Mouse (Mus musculus): Measurements from ENCODE around the gene Fan1.

Gene Fan1
- long read RNA-seq, experiment 1, partial matches to known transcripts, result 0 of 1 reads
- long read RNA-seq, experiment 1, other reads (novel, unspliced or antisense), result 1 of 1 reads
- long read RNA-seq, experiment 2, partial matches to known transcripts, result 0 of 1 reads
- long read RNA-seq, experiment 2, other reads (novel, unspliced or antisense), result 0 of 1 reads

DNA sequence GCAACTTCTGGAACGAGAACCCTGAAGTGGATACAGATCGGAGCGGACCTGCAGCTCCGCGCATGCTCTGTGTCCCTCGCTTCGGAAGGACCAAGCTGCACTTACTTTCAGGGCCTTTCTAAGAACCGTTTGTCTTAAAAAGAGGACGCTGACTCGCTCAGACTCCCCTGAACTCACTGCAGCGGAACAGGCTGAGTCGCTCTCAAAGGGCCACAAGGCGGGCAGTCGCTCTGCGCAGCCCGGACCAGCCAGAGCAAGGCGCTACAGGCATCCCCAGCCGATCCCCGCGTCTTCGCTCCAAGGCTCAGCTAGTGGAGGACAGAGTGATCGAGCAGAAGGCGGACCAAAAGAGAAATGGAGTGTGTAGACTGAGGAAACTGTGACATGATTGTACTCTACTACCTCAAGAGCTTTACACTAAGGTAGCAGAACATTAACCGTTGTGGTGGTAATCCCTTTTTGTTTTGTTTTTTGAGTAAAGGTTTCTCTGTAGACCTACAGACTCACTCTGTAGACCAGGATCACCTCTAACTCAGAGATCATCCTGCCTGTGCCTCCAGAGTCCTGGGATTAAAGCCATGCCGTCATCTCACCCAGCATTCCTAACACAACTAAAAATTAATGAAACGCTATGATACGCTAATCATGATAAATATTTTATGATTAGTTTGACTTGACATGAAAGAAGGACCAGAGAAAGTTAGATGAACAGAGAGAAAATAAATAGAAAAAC lies at the start of gene Fan1:
Fan1 (minus strand) TSS at position 266 of the 733 bp plus-strand sequence.
- intact Hi-C loops (cut with DNase I), result no loop called here

GRCm38 (mm10) chr7:64403989-64404388 lies 30.1 kb upstream of the Fan1 start:
- intact Hi-C loops (cut with DNase I), result no loop called here

- intact Hi-C loops (cut with DNase I), result no loop called here
Observed at GRCm38 (mm10) chr7:64402452-64402851, 28.6 kb upstream of the Fan1 start.

DNA sequence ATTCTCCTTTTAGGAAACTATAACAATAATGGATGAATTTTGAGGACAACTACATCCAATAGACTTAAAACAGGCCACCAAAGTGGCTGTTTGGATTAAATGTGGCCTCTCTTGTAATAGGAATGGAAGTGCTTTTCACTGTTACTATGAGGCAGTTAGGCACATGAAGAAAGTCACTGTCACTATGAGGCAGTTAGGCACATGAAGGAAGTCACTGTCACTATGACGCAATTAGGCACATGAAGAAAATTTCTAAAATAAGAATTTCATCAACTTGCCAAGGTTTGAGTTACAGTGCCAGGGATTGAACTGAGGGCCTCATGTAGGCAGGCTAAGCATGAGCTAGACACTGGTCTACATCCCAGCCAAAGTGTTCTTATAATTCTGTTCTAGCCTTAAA lies 26.8 kb upstream of the Fan1 start:
- intact Hi-C loops (cut with DNase I), result no loop called here

GRCm38 (mm10) chr7:64392819-64393151 lies 18.9 kb upstream of the Fan1 start:
- intact Hi-C loops (cut with DNase I), result no loop called here

DNA sequence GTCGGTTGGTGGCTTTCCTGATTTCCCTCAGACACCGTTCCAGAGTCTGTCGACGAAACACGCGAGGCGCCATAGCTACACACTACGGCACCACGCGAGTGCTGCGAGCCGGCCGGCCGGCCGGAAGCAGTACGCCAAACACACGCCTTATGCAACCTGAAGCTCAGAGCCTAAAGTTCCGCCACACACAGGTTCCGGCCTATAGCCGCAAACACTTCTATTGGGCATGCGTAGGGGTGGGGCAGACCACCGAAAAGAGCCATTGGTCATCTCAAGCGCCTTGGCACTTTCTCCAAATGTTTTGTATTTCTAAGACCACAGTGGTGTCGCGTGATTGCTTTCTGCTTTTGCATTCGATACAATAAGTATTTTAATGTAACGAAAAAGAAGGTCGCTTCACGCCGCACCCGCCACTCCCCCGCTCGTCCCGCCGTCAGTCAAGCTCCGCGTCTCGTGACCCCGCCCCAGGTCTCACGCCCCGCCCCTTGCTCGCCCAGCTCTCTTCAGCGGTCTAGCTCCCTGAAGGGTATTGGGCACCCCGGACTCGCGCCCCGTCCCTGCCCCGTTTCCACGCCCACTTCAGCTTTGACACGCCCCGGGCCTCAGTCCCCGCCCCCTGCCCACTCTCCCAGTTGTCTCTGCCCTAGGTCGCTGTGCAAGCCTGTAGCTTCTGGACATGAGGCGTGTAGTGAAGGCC lies 18.4 kb upstream of the Fan1 start, which contains the start of the genes Mphosph10 and Mcee:
Mphosph10 (minus strand) TSS at position 147 of the 697 bp plus-strand sequence.
Mcee (plus strand) TSS at position 486 of the 697 bp plus-strand sequence.
- intact Hi-C loops (cut with DNase I), result no loop called here

DNA sequence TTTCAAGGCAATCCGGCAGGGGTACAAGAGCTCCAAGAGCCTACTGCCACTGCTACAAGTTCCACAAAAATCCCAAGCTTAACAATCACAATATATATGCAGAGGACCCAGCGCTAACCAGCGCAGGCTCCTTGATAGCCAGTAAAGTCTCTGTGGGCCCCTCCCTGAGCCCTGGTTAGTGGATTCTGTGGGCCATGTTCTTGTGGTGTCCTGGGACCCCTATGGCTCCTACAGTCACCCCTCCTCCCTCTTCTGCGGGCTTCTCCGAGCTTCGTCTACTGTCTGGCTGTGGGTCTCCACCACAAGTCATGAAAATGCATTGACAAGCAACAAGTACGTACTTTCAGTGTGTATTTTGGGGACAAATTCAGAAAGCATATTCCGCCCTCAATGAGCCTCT lies 17.6 kb upstream of the Fan1 start:
- intact Hi-C loops (cut with DNase I), result no loop called here

DNA sequence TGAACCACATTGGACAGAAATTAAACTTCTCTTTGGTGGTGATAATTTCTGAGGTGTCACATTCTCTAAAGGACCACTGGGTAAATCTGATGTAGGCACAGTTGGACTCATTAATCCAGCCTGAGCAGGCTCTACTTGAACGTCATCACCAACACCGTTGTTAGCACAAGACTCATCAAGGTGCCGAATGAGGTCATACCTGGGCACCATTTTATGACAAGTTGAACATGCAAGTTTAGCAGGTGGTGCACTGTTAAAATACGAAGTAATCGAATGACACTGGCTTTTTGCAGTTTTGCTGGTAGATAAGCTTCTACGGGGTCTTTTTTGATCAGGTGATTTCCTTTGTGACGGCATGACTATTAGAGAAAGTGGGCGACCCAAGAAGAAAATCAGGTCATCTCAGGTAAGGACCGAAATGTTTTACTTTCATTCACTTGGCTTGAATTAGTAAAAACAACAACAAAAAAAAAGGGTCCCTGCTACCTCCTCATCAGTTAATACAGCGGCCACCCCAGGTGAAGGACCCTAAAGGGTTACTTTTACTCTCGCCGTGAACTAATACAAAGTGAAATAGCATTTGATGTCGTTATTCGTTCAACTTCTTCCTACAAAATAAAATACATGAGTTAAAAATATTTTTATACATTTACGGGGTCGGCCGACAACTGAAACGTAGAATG lies 607 bp downstream of the Fan1 start:
- intact Hi-C loops (cut with DNase I), result no loop called here

DNA sequence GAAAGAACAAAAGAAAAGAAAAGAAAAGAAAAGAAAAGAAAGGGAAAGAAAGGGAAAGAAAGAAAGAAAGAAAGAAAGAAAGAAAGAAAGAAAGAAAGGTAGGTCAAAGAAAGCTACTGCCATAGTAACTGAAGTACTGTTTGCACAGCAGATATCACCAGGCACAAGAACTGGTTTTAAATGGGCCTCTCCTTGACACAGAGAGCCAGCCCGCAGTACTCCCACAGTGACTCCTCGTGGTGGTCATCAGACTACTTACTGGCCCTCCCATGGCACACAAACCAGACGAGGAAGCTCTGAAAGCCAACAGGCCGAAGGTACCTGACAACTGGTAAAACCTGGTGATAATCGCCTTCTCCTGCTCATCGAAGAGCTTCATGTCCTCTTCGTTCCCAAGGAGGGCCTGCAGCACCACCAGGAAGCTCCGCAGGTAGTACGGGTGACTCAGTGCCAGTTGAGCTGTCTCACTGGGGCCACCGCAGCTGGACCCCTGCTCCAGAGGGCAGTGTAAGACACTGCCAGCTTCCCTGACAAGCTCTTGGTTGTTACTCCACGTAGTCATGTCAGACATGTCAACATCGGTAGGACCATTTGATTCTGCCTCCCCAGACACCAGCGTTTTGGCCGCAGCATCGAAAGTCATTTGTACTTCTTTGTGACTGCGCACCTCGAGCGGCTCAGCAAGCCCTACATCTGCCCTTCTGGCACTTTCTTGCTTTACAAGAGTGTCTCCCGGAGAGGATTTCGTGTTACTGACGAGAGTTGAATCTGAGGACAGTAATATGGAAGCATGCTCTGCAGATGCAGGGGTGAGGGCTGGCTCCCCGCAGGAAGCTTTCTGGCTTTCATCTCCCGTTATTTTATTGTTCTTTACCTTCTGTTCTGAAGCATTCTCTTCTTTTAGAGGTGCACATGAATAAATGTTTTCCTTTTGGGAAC lies 1.7 kb downstream of the Fan1 start:
- intact Hi-C loops (cut with DNase I), result no loop called here

GRCm38 (mm10) chr7:64369841-64370240 lies 4.1 kb downstream of the Fan1 start:
- intact Hi-C loops (cut with DNase I), result no loop called here

DNA sequence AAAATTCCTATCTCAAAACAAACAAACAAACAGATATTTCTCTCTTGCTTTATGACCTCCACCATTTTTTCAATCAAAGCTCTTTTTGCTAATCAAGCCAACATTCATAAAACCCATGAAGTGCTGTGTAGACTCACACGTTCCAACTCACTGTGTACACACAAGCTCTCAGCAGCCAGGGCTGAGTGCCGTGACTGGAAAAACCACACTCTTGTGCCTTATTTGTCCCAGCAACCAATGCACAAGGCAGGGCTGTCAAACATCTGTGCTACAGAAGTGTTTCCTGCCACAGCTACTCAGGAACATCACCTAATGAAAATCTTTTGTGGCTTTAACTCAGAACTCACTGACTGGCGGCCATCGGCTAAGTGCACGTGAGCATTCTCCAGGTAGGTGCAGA lies 8.0 kb downstream of the Fan1 start:
- intact Hi-C loops (cut with DNase I), result no loop called here

DNA sequence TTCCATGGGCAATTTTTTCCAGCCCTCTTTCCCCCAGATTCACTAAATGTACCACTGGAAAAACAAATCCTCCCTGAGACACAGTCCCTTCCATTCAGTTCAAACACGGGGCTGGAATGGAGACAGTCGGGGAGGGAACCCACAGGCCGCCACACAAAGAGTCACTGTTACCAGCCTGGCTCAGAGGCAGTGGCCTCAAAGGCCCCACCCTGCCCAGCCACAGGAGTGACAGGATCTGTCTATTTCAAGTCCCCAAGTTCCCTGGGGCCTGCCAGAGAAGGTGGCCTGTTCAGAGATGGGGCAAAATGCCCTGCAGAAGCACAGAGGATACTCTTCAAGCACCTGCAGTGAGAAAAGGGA lies 13.3 kb downstream of the Fan1 start:
- intact Hi-C loops (cut with DNase I), result no loop called here

DNA sequence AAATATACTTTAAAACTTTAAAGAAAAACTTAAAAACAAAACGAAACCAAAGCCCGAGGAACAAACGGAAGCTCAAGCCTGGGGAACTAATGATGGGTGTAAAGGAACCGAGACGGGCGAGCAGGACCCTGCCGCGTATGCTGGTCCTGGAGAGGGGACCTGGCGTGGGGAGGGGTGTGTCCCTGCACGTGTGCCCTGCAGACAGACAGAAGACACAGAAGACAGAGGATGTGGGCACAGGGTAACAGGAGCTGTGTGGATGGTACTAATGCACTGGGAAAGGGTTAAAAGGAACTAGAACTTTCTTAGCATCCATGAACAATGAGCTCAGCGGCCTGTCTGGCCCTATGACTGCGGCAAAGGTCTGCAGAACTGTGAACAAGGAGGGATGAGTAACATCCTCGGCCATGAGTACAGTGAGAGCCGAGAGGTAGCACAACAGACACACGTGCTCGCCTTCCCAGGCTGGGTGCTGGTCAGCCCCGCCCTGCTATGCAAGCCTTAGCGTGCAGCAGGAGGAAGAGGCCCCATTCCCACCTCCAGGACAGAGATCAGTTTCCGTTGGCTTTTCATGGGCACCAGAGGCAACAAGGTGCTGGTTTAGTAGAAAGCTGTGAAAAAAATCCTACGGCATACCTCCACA lies 13.8 kb downstream of the Fan1 start:
- intact Hi-C loops (cut with DNase I), result no loop called here

- intact Hi-C loops (cut with DNase I), result no loop called here
Observed at GRCm38 (mm10) chr7:64358666-64359065, 15.2 kb downstream of the Fan1 start.

GRCm38 (mm10) chr7:64357405-64357804 lies 16.5 kb downstream of the Fan1 start:
- intact Hi-C loops (cut with DNase I), result no loop called here

GRCm38 (mm10) chr7:64356661-64357060 lies 17.2 kb downstream of the Fan1 start:
- intact Hi-C loops (cut with DNase I), result no loop called here

GRCm38 (mm10) chr7:64354206-64354605 lies 19.7 kb downstream of the Fan1 start:
- intact Hi-C loops (cut with DNase I), result no loop called here

DNA sequence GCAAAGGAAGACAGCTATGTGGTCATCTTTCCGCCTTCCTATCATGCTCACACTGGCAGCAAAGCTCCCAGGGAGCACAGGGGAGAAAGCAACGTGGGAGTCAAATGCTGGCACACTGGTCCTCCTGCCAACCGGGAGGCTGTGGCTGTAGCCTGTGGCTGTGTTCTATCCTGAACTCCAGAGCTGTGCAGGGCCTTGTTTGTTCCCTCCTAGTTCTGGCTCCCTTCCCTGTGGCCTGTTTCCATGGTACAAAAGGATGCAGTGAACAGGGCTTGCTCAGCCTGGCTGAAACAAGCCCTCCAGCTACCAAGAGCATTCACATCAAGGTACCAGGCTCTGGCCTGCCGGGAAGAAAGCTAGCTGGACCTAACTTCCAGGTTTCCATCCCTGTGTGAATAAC lies 22.8 kb downstream of the Fan1 start:
- intact Hi-C loops (cut with DNase I), result no loop called here

DNA sequence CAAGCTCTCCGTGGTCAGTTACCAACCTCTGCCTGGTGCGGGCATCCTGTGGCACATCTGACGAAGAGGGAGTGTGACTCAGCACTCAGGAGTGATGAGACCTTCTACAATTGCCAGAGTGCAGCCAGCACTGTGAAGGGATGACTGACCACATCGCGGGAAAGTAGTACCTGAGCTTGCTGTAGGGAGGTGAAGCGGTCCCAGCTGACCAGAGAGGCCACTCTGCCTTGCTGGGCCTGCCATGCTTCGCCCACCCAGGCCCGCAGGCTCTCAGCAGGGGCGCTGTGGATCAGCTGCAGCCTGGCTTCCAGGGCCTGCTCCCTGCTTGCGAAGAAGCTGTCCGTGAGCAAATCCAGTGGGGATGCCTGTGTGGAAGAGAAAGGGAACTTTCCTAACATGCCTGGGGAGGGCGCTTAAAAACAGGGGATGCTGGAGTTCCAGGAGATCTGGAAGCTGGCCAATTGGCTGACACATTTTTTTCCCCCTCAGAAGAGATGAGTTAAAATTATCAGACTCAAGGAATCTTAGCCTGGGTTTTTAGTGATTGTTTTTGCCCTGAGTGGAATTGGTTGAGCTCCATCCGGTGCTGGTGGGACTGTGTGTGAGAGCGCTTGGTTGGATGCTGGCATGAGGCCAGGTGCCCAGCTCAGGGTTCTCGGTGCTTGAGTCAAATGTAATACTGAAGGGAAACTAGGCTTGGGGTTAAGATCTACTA lies 24.6 kb downstream of the Fan1 start:
- intact Hi-C loops (cut with DNase I), result no loop called here

DNA sequence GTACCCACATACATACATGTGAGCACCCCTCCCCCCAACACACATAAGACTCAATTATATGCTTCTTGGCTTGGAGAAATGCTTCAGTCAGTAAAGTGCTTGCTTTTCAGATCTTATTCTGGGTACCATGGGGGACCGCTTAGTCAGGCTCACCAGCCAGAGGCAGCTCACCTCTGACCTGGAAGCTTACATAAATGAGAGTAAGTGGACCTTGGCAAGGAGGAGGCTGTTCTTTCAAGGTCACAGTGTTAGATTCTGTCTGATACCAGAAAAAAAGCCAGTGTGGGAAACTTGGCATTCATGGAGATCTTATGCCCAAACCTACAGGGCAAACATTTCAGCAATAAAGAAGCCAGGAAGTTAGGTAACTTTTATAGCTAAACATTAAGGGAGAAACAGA lies 26.1 kb downstream of the Fan1 start:
- intact Hi-C loops (cut with DNase I), result no loop called here
